Mouse (Mus musculus): ENCODE data around the gene Pon2.
A peak's percentile ranks its signal among the peaks of the same experiment; 100 is the strongest.
"Not testable (repeated sequence)": the region's sequence is repeated elsewhere in the genome, so short reads cannot be mapped to it uniquely, and the experiment has no call there.

Gene Pon2

DNA sequence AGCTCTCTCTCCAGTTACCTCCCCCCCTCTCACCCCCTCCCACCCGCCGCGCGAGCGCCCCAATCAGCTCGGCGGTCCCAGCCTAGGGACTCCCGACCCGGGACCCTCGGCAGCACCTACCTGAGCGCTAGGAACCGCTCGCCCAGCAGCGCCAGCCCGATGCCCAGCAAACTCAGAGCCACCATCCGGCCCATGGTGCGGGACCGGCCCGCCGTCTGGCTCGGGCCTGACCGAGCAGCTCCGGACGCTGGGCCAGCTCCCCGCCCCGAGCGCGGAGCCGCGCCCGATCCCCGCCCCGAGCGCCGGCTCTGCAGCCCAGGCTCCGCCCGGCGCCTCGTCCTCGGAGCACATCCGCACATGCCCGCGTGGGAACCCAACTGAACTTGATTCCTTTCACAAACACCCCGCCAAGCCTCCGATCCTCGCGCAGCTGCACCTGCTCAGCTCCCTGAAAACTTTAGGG lies at the start of gene Pon2:
Gene Pon2, minus strand, starts transcription at position 364 of the 463 bp plus-strand sequence.
- DNase-seq (ENCODE audit: extremely low spot score, low read depth, low spot score), result peak; percentile 14

GRCm38 (mm10) chr6:5344255-5344654 lies 46.0 kb upstream of the Pon2 start:
- no peak for DNase-seq (ENCODE audit: extremely low spot score, low read depth, low spot score)

DNA sequence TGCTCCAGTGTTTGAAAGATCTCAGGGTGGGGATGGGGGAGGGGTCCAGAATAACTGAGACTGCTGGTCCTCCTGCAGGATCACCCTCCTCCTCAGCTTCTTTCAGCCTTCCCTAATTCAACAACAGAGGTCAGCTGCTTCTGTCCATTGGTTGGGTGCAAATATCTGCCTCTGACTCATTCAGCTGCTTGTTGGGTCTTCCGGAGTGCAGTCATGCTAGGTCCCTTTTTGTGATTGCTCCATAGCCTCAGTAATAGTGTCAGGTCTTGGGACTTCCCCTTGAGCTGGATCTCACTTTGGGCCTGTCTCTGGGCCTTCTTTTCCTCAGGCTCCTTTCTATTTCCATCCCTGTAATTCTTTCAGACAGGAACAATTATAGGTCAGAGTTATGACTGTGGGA lies 41.0 kb upstream of the Pon2 start:
- DNase-seq (ENCODE audit: extremely low spot score, low read depth, low spot score), result not testable (repeated sequence)

DNA sequence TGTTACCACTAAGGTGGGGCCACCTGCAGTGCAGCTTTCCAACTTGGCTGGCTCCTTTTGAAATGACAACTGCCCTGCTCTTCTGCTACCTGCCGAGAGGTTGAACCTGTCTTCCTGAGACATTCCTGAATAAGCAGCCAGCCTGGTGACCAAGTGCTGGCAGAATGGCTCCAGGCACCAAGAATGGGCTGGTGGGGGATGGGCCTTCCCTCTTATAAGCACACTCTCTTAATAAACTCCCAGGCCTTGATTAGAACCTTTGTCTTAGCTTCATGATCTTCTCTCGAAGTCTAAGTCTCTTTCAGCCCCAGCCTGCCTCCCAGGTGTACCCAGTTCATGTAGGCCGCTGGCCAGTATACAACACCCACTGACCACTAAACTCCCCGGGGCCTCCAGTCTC lies 40.5 kb upstream of the Pon2 start:
- not testable (repeated sequence) for DNase-seq (ENCODE audit: extremely low spot score, low read depth, low spot score)

- DNase-seq (ENCODE audit: extremely low spot score, low read depth, low spot score), result not testable (repeated sequence)
Observed at GRCm38 (mm10) chr6:5336016-5336415, 37.8 kb upstream of the Pon2 start.

DNA sequence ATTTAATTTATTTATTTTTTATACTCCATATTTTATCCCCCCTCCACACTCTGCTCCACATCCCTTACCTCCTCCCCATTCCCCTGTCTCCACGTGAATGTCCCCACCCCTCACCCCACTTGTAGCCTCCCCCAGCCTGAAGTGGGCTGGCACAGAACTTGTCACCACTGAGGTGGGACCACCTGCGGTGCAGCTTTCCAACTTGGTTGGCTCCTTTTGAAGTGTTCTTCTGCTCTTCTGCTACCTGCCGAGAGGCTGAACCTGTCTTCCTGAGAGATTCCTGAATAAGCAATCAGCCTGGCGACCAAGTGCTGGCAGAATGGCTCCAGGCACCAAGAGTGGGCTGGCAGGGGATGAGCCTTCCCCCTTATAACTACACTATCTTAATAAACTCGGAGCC lies 35.8 kb upstream of the Pon2 start:
- DNase-seq (ENCODE audit: extremely low spot score, low read depth, low spot score), result no peak

DNA sequence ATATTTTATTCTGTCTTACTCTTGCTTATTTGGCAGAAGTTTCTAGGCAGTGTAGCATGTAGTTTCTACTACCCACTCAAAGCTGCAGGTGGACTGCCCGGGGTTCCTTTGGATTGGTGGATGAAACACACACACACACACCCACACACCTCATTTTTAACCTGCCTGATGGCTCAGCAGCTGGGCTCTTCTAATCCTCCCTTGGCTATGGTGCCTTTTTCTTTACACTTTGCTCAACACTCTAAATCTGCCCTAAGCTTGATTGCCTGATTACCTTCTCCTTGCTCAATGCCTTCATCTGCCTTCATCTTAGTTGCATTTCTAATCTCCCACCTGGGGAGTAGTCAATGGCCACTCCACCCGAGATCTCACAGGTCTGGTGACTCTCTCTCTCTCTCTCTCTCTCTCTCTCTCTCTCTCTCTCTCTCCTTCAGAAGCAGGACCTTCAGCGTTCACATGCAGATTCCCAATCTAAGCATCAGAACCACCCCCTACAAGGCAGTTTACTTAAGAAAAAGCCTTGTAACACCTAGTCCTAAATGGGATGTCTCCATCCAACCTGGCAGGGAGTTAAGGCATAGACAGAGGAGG lies 34.4 kb upstream of the Pon2 start:
- no peak for DNase-seq (ENCODE audit: extremely low spot score, low read depth, low spot score)

DNA sequence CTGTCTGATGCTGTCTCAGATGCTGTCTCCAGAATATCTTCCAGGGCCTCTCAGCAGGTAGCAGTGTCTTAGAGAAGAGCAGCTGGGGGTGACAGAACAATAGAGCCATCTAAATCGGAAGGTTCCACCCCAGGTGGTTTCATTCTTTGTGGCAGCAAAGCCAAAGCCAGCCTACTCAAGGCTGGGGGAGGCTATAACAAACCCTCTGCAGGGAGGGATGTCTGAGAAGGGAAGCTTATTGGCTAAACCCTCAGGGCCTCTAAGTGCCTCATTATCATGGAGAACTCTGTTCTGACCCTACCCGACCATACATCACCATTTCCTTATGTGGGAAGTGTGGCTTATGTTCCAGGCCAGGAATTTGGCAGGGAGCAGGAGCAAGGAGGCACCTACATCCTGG lies 26.9 kb upstream of the Pon2 start:
- no peak for DNase-seq (ENCODE audit: extremely low spot score, low read depth, low spot score)

- DNase-seq (ENCODE audit: extremely low spot score, low read depth, low spot score), result not testable (repeated sequence)
Observed at GRCm38 (mm10) chr6:5324101-5324500, 25.8 kb upstream of the Pon2 start.

- no peak for DNase-seq (ENCODE audit: extremely low spot score, low read depth, low spot score)
Observed at GRCm38 (mm10) chr6:5316630-5317029, 18.4 kb upstream of the Pon2 start.

GRCm38 (mm10) chr6:5315053-5315759 lies 17.0 kb upstream of the Pon2 start:
- no peak for DNase-seq (ENCODE audit: extremely low spot score, low read depth, low spot score)

- no peak for DNase-seq (ENCODE audit: extremely low spot score, low read depth, low spot score)
Observed at GRCm38 (mm10) chr6:5313951-5314590, 15.8 kb upstream of the Pon2 start.

DNA sequence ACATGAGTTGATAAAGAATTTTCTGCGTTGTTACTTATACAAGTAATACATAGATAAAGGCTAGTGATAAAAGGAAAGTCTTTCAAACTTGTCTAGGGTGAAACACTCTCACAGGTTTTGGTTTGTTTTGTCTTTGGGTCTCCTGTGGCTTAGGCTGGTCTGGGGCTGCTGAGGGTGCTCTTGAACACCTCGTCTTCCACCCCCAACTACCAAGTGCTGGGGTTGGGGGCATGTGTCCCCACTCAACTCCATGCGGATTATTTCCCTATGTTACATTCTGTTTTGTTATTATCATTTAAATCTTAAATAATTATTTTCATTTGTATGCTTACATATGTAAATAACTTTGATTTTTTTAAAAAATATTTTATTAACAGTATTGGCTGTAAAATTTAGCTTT lies 12.2 kb upstream of the Pon2 start:
- no peak for DNase-seq (ENCODE audit: extremely low spot score, low read depth, low spot score)

DNA sequence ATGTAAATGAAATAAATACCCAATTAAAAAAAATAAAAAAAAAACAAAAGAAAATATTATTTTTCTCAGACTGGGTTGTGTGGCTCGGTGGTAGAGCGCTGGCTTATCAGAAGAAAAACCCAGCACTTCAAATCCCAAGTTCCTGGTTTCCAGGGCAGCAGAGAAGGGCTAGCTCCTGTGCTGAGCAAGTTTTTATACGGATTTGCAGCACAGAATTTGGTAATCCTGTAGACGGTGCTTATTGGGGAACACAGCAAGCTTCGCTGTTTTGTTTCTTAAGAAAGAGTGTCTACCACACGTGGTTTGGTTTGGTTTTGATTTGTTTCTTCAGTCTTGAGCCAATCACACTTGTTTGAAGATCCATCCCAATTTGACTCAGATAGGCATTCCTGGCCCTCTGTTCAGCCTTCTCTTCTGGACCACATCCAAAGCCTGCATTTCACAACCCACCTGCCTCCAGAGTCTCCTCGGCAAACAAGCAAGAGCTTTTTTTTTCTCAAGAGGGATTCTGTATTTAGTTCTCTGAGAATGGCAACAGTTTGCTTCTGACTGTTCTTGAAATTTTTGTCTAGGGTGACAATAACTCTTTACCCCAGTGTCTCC lies 11.4 kb upstream of the Pon2 start:
- DNase-seq (ENCODE audit: extremely low spot score, low read depth, low spot score), result no peak

GRCm38 (mm10) chr6:5305926-5306325 lies 7.7 kb upstream of the Pon2 start:
- DNase-seq (ENCODE audit: extremely low spot score, low read depth, low spot score), result no peak

- no peak for DNase-seq (ENCODE audit: extremely low spot score, low read depth, low spot score)
Observed at GRCm38 (mm10) chr6:5304956-5305355, 6.7 kb upstream of the Pon2 start.

GRCm38 (mm10) chr6:5300629-5301028 lies 2.4 kb upstream of the Pon2 start:
- no peak for DNase-seq (ENCODE audit: extremely low spot score, low read depth, low spot score)

DNA sequence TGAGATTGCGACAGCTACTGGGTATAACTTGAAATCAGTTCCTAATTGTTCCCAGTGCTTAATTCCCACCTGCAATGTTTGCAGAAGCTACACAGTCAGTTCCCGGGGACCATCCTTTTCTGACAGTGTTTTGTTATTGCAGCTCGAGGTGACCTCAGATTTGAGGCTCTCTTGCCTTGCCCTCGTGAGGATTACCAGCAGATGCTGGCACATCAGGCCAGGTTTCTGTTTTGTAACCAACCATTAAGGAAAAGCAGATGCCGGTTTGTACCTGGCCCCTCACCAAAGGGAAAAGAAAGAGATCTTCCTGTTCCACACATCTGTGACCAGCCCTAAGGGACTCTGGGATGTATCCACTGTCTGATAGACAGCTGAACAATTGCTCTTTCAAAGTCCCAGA lies 1.3 kb upstream of the Pon2 start:
- DNase-seq (ENCODE audit: extremely low spot score, low read depth, low spot score), result no peak

DNA sequence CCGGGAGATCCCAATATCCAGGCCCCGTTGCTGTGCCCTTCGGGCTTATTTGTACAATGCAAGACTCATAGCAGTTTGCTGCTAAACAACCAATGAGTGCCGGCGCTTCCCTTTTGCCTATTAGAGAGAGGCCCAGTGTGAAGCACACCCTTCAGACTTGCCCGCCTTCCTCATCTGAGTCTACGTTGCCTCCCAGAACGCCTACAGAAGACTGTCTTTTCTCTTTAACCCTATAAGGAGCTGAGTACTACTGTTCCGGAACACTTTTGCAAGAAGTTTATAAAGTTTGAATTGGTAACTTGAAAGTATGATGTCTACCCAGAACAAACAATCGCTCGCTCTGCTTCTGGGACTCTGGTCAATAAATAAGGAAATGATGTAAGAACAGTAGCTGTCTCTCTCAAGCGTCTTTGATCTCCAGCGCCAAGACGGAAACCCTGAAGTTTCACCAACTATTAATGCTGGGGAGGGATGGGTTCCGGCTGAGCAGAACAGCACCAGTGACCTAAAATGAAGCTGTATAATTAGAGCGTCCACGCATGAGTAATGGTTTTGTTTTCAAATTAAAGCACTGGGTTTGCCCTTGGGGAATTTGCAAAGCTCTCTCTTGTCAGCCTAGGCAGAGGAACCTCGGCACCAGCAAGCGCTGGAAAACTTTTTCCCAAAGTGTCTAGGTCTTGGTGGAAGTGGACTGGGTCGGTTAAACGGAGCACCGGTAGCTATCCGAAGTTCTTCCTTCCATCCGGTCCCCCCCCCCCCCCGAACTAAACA lies 749 bp downstream of the Pon2 start:
- DNase-seq (ENCODE audit: extremely low spot score, low read depth, low spot score), result peak; percentile 41

- DNase-seq (ENCODE audit: extremely low spot score, low read depth, low spot score), result no peak
Observed at GRCm38 (mm10) chr6:5296067-5296466, 2.2 kb downstream of the Pon2 start.
